Mouse (Mus musculus) CH12.LX (cell line): ENCODE measurements around the gene Sf1. TPM values are rescaled to one million over a fixed set of nuclear protein-coding genes. Genes with fewer than 3 reads are reported as not detected.
A peak's percentile ranks its signal among the peaks of the same experiment; 100 is the strongest.

Experiments used
- DNase-seq: peaks from one replicate; pipeline ENCODE4 v3.0.0-alpha.2; 2013; ENCODE audit errors: extremely low read depth
- H3K27ac ChIP-seq: 2 replicates; pipeline ENCODE4 v1.5.1; 2012; ENCODE audit warnings: low read depth, mild to moderate bottlenecking, control low read depth, moderate library complexity; ENCODE audit not compliant: insufficient read depth
- H3K27me3 ChIP-seq: replicated peaks from 2 replicates; pipeline ENCODE3; 2012; ENCODE audit warnings: inconsistent platforms
- H3K36me3 ChIP-seq, 2 experiments: replicated peaks in 1 of 2; 2 replicates each; pipeline versions ENCODE3 to v1.6.1; 2012; ENCODE audit warnings: inconsistent platforms in 1 of 2, low read length in 1 of 2, mild to moderate bottlenecking in 1 of 2, mixed read lengths in 1 of 2, moderate library complexity in 1 of 2; ENCODE audit not compliant: control insufficient read depth in 1 of 2, insufficient read depth in 1 of 2
- H3K4me1 ChIP-seq, 2 experiments: 2 replicates each; pipeline ENCODE4 v1.6.1; 2012; ENCODE audit warnings: inconsistent platforms in 1 of 2, moderate library complexity in 1 of 2; ENCODE audit not compliant: insufficient read depth in 2 of 2, control insufficient read depth in 1 of 2
- H3K4me2 ChIP-seq: 2 replicates; pipeline ENCODE4 v1.6.1; 2012; ENCODE audit warnings: low read depth, mild to moderate bottlenecking, control low read depth; ENCODE audit not compliant: poor library complexity, insufficient read depth, severe bottlenecking
- H3K4me3 ChIP-seq, 3 experiments: fragments of 150-350 bp in 1 of 3; sonication (generic) in 1 of 3; replicated peaks in 1 of 3; 2 replicates each; pipeline versions ENCODE3 to v1.5.1; 2011 to 2012; ENCODE audit warnings: low read depth in 2 of 3, low read length in 2 of 3, mild to moderate bottlenecking in 2 of 3, moderate library complexity in 2 of 3, control low read depth in 1 of 3, improper control_type of control experiment in 1 of 3, inconsistent platforms in 1 of 3, mixed read lengths in 1 of 3; ENCODE audit not compliant: poor library complexity in 1 of 3
- H3K79me2 ChIP-seq: replicated peaks from 2 replicates; pipeline ENCODE4 v1.6.1; 2012; ENCODE audit warnings: mild to moderate bottlenecking, moderate library complexity; ENCODE audit not compliant: control insufficient read depth, poor library complexity, insufficient read depth, severe bottlenecking; ENCODE audit errors: extremely low read depth
- H3K9ac ChIP-seq: 2 replicates; pipeline ENCODE4 v1.6.1; 2012; ENCODE audit warnings: low read depth, mild to moderate bottlenecking, control low read depth, moderate library complexity; ENCODE audit not compliant: insufficient read depth
- H3K9me3 ChIP-seq: replicated peaks from 2 replicates; pipeline ENCODE3; 2012; ENCODE audit warnings: low read length, inconsistent platforms, mixed read lengths
- BHLHE40 ChIP-seq: IDR thresholded peaks from 2 replicates; pipeline ENCODE4 v1.6.1; 2011; ENCODE audit warnings: mild to moderate bottlenecking, low read depth, low read length, improper control_type of control experiment
- CHD1 ChIP-seq: IDR thresholded peaks from 2 replicates; pipeline ENCODE4 v1.6.1; 2012; ENCODE audit warnings: low read depth, low read length, improper control_type of control experiment, inconsistent platforms
- CTCF ChIP-seq, 2 experiments: IDR thresholded peaks in 1 of 2; conservative IDR thresholded peaks in 1 of 2; 2 replicates each; pipeline ENCODE4 v1.5.1; 2011 to 2012; ENCODE audit warnings: low read depth in 2 of 2, low read length in 2 of 2, improper control_type of control experiment in 1 of 2, inconsistent platforms in 1 of 2, mild to moderate bottlenecking in 1 of 2, moderate library complexity in 1 of 2
- ELF1 ChIP-seq: IDR thresholded peaks from 2 replicates; pipeline ENCODE4 v1.6.1; 2014; ENCODE audit warnings: low read depth, mild to moderate bottlenecking, inconsistent platforms, low read length, improper control_type of control experiment
- GABPA ChIP-seq: IDR thresholded peaks from 2 replicates; pipeline ENCODE4 v1.6.1; 2012; ENCODE audit warnings: low read depth, low read length, improper control_type of control experiment, inconsistent platforms; ENCODE audit not compliant: insufficient replicate concordance
- HCFC1 ChIP-seq: IDR thresholded peaks from 2 replicates; pipeline ENCODE4 v1.6.1; 2012; ENCODE audit warnings: low read depth, mild to moderate bottlenecking, inconsistent platforms, low read length, improper control_type of control experiment
- IRF4 ChIP-seq: IDR thresholded peaks from 2 replicates; pipeline ENCODE4 v1.6.1; 2014; ENCODE audit warnings: low read depth, mild to moderate bottlenecking, inconsistent platforms, low read length, improper control_type of control experiment
- JUND ChIP-seq: conservative IDR thresholded peaks from 2 replicates; pipeline ENCODE4 v1.6.1; 2011; ENCODE audit warnings: low read depth, low read length, improper control_type of control experiment
- MAFK ChIP-seq: IDR thresholded peaks from 2 replicates; pipeline ENCODE4 v1.6.1; 2011; ENCODE audit warnings: low read length, improper control_type of control experiment; ENCODE audit not compliant: insufficient replicate concordance
- MAX ChIP-seq: IDR thresholded peaks from 2 replicates; pipeline ENCODE4 v1.6.1; 2011; ENCODE audit warnings: low read length, improper control_type of control experiment
- MAZ ChIP-seq: IDR thresholded peaks from 2 replicates; pipeline ENCODE4 v1.6.1; 2012; ENCODE audit warnings: low read depth, mild to moderate bottlenecking, inconsistent platforms, low read length, improper control_type of control experiment, moderate library complexity
- MEF2A ChIP-seq: IDR thresholded peaks from 2 replicates; pipeline ENCODE4 v1.6.1; 2014; ENCODE audit warnings: low read depth, mild to moderate bottlenecking, inconsistent platforms, low read length, improper control_type of control experiment, borderline replicate concordance
- MYC ChIP-seq: IDR thresholded peaks from 2 replicates; pipeline ENCODE4 v1.6.1; 2011; ENCODE audit warnings: low read depth, mild to moderate bottlenecking, improper control_type of control experiment, low read length
- NELFE ChIP-seq: IDR thresholded peaks from 2 replicates; pipeline ENCODE4 v1.6.1; 2011; ENCODE audit warnings: low read depth, low read length, improper control_type of control experiment
- PAX5 ChIP-seq: IDR thresholded peaks from 2 replicates; pipeline ENCODE4 v1.6.1; 2012; ENCODE audit warnings: low read length, inconsistent platforms, mixed read lengths
- POLR2AphosphoS2 ChIP-seq: IDR thresholded peaks from 2 replicates; pipeline ENCODE4 v1.6.1; 2011; ENCODE audit warnings: low read depth, low read length, improper control_type of control experiment
- RAD21 ChIP-seq: IDR thresholded peaks from 2 replicates; pipeline ENCODE4 v1.6.1; 2011; ENCODE audit warnings: low read depth, mild to moderate bottlenecking, low read length, improper control_type of control experiment, moderate library complexity
- SIN3A ChIP-seq: IDR thresholded peaks from 2 replicates; pipeline ENCODE4 v1.6.1; 2012; ENCODE audit warnings: low read length, improper control_type of control experiment, inconsistent platforms
- SMC3 ChIP-seq: IDR thresholded peaks from 2 replicates; pipeline ENCODE4 v1.6.1; 2011; ENCODE audit warnings: low read depth, low read length, improper control_type of control experiment
- TBP ChIP-seq: conservative IDR thresholded peaks from 2 replicates; pipeline ENCODE4 v1.6.1; 2011; ENCODE audit warnings: low read depth, low read length, improper control_type of control experiment
- TCF12 ChIP-seq: IDR thresholded peaks from 2 replicates; pipeline ENCODE4 v1.6.1; 2014; ENCODE audit warnings: low read depth, mild to moderate bottlenecking, inconsistent platforms, low read length, improper control_type of control experiment
- ZC3H11A ChIP-seq: IDR thresholded peaks from 2 replicates; pipeline ENCODE4 v1.6.1; 2012; ENCODE audit warnings: low read depth, mild to moderate bottlenecking, inconsistent platforms, low read length, improper control_type of control experiment
- ZKSCAN1 ChIP-seq: IDR thresholded peaks from 2 replicates; pipeline ENCODE4 v1.6.1; 2012; ENCODE audit warnings: low read depth, inconsistent platforms, low read length, improper control_type of control experiment, borderline replicate concordance
- ZMIZ1 ChIP-seq: IDR thresholded peaks from 2 replicates; pipeline ENCODE4 v1.6.1; 2012; ENCODE audit warnings: low read depth, mild to moderate bottlenecking, inconsistent platforms, low read length, improper control_type of control experiment
- dilution Hi-C: fragments of 300-500 bp; cut with MboI; formaldehyde crosslinking; loops from 2 replicates; pipeline ENCODE4 v1.14.3; 2020; ENCODE audit warnings: low sequenced_read_pairs; ENCODE audit not compliant: extremely low pct_unique_long_range_greater_than_20kb, extremely low pct_ligation_motif_present
- in situ Hi-C: fragments of 300-500 bp; cut with MboI; formaldehyde crosslinking; loops from 3 replicates; pipeline ENCODE4 v1.14.3; 2019; ENCODE audit warnings: low sequenced_read_pairs, low pct_ligation_motif_present, low pct_unique_long_range_greater_than_20kb, mixed read lengths
- polyA plus RNA-seq: library from polyadenylated mRNA; unstranded; fragments of >175 nt; gene quantifications from 2 replicates; pipeline ENCODE4 v1.2.1, GENCODE M21; 2012; ENCODE audit warnings: low read depth; ENCODE audit not compliant: insufficient read length
- total RNA-seq, 2 experiments: library from RNA; depleted of rRNA; stranded (reverse); fragments of 300-350 nt in 1 of 2; fragments of >200 nt in 1 of 2; gene quantifications; 2 replicates each; pipeline ENCODE4 v1.2.3; 2012 to 2014

The Sf1 gene
- total and polyA plus RNA-seq, 3 experiments: 54.5 to 251 (median 70.4) TPM

DNA sequence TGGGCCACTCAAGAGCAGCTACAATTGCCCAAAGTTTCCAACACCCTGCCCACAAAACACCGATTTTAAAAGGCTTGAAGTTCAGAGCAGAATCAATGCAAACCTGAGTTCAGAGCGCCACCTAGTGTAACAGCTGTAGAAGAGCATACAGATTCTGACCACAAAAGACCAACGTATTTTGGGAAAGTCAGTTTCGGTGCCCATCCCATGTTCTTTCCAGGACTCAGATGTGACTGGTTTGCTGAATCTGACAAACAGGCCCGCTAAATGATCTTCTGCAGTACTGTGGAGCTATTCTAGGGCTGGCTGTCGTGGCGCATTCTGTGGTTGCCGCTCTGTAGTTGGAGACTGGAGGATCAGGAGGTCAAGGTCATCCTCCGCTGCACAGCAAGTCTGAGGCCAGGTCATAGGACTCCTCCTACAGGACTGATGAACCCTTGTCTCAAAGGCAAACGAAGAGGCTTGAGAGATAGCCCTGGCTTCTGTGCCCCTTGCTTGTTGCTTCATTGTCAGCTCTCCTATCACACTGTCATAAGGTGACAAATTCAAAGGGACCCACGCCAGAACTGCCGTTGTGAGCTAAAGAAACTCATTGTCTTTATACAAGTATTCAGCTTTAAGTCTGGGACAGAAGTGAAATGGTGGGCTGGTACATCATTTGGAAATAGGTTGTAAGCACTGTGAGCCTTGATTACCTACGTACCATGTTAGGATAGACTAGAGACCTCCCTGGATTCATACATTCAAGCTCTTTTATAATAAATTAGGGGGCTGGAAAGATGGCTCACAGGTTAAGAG, 31.6 kb upstream of the Sf1 start:
- no peaks in the 10 kb centered on the region for H3K27me3 ChIP-seq
- H3K79me2 ChIP-seq: peaks cover 13% of the 10 kb centered on the region
- H3K4me3 ChIP-seq: peak overlapping the region in 1 of 3 experiments; percentile 16
- H3K4me1 ChIP-seq: peaks cover 12 to 40% of the 10 kb centered on the region in 2 experiments
- in situ Hi-C loops (no loop called here), dilution Hi-C loops (no loop called here)
- H3K9me3 ChIP-seq: no peaks in the 10 kb centered on the region
- H3K4me2 ChIP-seq: peak overlapping the region; percentile 57
- TF ChIP-seq TBP: no peak
- TF ChIP-seq RAD21: peak; percentile 97
- no peak for TF ChIP-seq ELF1
- TF ChIP-seq GABPA: no peak
- TF ChIP-seq NELFE: no peak; the same call in 1 of the 2 replicates
- TF ChIP-seq MEF2A: peak; percentile 40; the same call in 1 of the 2 replicates
- peak; percentile 51 for TF ChIP-seq ZC3H11A
- TF ChIP-seq MAFK: no peak
- no peak for TF ChIP-seq JUND
- peak; percentile 87 to 98 for TF ChIP-seq CTCF (conservative IDR thresholded peaks at IDR 0.05 in 1 of 2, IDR thresholded peaks at IDR 0.05 in 1 of 2; ENCODE audit: low read depth in 2 of 2, low read length in 2 of 2)
- TF ChIP-seq IRF4: peak; percentile 70
- no peak for TF ChIP-seq MAZ
- peak; percentile 24; the same call in 1 of the 2 replicates for TF ChIP-seq HCFC1
- 0 out of 2 replicates have a peak, but pooled peaks have one; percentile 24 for TF ChIP-seq MYC
- peak; percentile 88 for TF ChIP-seq SMC3
- no peak for TF ChIP-seq BHLHE40
- peak; percentile 81; the same call in 1 of the 2 replicates for TF ChIP-seq SIN3A
- peak; percentile 73 for DNase-seq
- H3K36me3 ChIP-seq: peaks cover 3 to 5% of the 10 kb centered on the region in 2 experiments
- peak overlapping the region; percentile 49; the same call in 1 of the 2 replicates for H3K9ac ChIP-seq
- H3K27ac ChIP-seq: no peak overlapping the region

DNA sequence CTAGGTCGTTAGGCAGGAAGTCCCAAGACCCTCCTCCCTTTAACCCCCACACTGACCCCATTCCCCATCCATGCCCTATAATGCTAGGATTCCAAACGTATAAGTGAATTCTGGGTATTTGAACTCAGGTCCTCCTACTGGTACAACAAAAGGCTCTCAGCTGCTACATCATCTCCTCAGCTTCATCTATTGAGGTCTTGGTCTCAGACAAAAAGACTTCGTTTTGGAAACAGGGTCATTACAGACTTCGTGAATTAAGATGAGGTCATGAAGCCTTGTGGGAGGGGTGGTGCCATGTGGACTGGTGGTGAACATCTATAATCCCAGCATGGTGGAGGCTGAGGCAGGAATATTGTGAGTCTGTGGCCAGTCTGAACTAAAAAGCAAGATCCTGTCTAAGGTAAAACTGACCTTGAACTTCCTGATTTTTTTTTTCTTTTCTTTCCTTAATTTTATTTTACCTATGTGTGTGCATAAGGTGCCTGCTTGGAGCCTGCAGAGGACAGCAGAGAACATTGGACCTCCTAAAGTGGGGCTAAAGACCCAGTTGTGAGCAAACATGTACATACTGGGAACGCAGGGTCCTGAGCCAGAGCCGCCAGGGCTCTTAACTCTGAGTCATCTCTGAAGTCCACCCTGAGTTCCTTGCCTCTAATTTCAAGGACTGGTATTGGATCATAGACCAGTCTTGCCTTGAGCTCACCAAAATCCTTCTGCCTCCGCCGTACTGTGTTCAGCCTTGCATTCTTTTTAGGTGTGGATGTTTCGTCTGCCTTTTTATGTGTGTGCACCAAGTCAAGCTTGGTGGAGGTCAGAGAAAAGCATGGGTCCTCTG, 29.5 kb upstream of the Sf1 start:
- Histone ChIP-seq H3K36me3 (peaks cover 22 to 26% of the 10 kb centered on the region in 2 experiments), H3K27ac (peak overlapping the region; percentile 40; the same call in 1 of the 2 replicates), H3K4me1 (peaks cover 30 to 61% of the 10 kb centered on the region in 2 experiments), H3K79me2 (peaks cover 20% of the 10 kb centered on the region), H3K9me3 (no peaks in the 10 kb centered on the region), H3K4me2 (peak overlapping the region; percentile 67), H3K9ac (peak overlapping the region; percentile 76), H3K4me3 (peak overlapping the region; percentile 78 to 87 (median 79)), H3K27me3 (no peaks in the 10 kb centered on the region)
- no peak for DNase-seq
- TF ChIP-seq ZKSCAN1: no peak
- no peak for TF ChIP-seq ZMIZ1
- no peak for TF ChIP-seq TCF12
- peak; percentile 67 for TF ChIP-seq IRF4
- TF ChIP-seq PAX5: no peak
- 0 out of 2 replicates have a peak, but pooled peaks have one; percentile 37 for TF ChIP-seq MAX
- TF ChIP-seq POLR2AphosphoS2: no peak
- 0 out of 2 replicates have a peak, but pooled peaks have one; percentile 44 for TF ChIP-seq CHD1
- dilution Hi-C loops (no loop called here), in situ Hi-C loops (no loop called here)
